Mouse (Mus musculus) heart, adult 2 months (tissue): ENCODE measurements around the gene Chst10.

Experiments used
- CTCF ChIP-seq: fragments of 200-600 bp; IDR thresholded peaks from 2 replicates; pipeline ENCODE4 v1.8.1; 2022; ENCODE audit warnings: antibody characterized with exemption, mild to moderate bottlenecking, moderate library complexity
- EP300 ChIP-seq: fragments of 200-500 bp; IDR thresholded peaks from 2 replicates; pipeline ENCODE4 v1.6.1; 2011; ENCODE audit warnings: low read depth, low read length, control low read depth; ENCODE audit not compliant: insufficient read depth
- POLR2A ChIP-seq: fragments of 200-500 bp; IDR thresholded peaks from 2 replicates; pipeline ENCODE4 v1.6.1; 2011; ENCODE audit warnings: mild to moderate bottlenecking, low read depth, low read length, control low read depth; ENCODE audit not compliant: insufficient read depth

DNA sequence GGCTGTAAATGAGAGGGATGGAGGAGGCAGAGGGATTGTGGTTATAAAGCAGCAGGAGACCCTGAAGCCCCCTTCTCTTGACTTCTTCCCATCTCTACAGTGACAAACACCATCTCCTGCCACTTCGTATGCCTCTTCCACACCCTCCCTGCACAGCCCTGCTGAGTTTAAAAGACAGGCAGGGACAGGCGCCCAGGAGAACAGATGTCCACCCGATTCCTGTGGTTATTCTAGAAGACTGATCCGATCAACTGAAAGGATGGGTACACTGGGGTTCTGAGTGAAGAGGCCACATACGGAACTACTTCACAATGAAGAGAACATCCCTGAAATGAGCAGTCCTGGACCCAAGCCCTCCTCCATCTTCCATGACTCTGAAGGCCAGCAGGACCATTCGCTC, 26.1 kb downstream of the Chst10 start:
- no peak for TF ChIP-seq CTCF
- no peak for TF ChIP-seq POLR2A
- no peak for TF ChIP-seq EP300
